Mouse (Mus musculus) heart, adult 8-10 months (tissue): ENCODE measurements around the gene Slco4a1. TPM values are rescaled to one million over a fixed set of nuclear protein-coding genes. Genes with fewer than 3 reads are reported as not detected.

Source experiments
- DNase-seq: peaks from one replicate; pipeline ENCODE4 v3.0.0; 2022; ENCODE audit warnings: low spot score
- total RNA-seq, 4 experiments: library from RNA; stranded (reverse); gene quantifications; 2 replicates each; pipeline ENCODE4 v1.2.4; 2022

Slco4a1 gene
- under 1 TPM in 2 of 4 experiments, not detected in 2; 0.09 to 0.34 TPM for total RNA-seq

- peak; percentile 31 for DNase-seq
Measured at GRCm38 (mm10) chr2:180455723-180456698, at the start of gene Slco4a1. TSS of gene Slco4a1 (plus strand) at chr2:180456245.

- DNase-seq = no peak
Measured at GRCm38 (mm10) chr2:180408410-180408809, 47.6 kb upstream of the Slco4a1 start.

GRCm38 (mm10) chr2:180410432-180410831 lies 45.6 kb upstream of the Slco4a1 start:
- no peak for DNase-seq

DNA sequence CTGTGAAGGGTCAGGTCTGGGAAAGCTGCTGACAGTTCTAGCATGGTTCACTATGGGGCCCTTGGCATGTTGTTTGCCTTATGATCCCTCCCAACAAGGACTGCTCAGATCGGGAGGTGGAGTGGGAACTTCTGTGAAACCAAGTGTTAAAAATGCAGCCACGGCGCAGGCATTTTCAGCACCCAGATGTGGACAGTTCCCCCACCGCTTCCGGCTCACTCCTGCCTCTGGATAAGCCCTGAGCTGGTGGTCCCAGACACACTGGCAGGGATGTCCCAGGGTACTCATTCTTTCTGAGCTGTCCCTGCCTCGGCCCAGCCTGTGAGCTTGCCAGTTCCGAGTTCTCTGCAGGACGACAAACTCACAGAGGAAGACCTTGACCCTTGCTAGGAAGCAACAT lies 45.0 kb upstream of the Slco4a1 start:
- DNase-seq = no peak

GRCm38 (mm10) chr2:180415627-180416026 lies 40.4 kb upstream of the Slco4a1 start:
- no peak for DNase-seq

DNA sequence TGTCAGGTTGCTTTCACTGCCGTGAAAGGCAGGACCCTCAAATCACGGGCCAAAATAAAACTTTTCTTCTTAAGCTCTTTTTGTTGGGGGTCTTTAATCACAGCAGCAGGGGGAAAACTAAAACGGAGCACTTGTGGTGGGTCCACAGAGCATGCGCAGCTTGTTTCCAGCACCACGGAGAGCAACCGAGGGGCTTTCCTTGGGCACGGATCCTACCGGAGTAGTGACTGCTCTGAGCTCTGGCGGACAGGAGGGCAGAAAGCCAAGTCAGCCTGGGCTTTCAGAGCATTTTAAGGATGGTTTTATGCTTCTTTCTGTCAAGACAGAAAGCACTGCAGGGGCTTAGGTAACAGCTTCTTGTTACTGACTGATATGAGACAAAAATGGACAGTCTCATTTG lies 38.3 kb upstream of the Slco4a1 start:
- no peak for DNase-seq

GRCm38 (mm10) chr2:180420641-180421040 lies 35.4 kb upstream of the Slco4a1 start:
- DNase-seq = no peak

DNA sequence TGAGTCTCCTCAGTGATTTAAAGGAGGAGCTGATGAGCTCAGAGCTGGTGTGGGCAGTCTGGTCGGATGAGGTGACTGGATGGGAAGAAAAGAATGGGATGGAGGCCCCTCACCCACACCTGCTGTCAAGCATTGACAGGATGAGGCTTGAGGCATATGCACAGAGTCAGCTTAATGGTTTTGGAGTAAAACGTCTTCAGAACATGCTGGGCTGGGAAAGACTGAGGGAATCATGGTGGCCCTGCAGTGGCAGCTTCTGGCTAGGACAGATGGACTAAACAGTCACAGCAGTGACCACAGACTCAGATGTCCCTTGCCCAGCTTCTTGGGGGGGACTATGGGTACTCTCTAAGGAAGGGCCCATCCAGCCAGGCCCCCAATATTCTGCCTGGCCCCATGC lies 30.9 kb upstream of the Slco4a1 start:
- no peak for DNase-seq

DNA sequence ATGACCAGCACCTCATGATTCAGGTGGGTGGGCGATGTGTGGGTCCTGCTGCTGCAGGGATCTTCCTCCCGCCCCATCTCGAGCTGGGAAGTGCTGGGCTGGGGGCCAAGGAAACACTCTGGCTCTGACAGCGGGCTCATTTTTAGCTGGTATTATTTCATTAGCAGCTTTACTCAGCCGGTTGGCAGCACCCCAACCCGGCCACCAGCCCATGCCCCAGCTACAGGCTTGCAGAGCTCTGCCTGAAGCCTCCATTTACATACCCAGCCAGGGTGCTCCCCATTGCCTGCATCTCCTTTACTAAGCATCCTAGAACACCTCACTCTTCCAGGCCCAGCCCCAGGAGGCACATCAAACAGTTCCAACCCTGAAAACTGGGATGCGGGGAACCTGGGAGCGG lies 29.0 kb upstream of the Slco4a1 start:
- no peak for DNase-seq

DNA sequence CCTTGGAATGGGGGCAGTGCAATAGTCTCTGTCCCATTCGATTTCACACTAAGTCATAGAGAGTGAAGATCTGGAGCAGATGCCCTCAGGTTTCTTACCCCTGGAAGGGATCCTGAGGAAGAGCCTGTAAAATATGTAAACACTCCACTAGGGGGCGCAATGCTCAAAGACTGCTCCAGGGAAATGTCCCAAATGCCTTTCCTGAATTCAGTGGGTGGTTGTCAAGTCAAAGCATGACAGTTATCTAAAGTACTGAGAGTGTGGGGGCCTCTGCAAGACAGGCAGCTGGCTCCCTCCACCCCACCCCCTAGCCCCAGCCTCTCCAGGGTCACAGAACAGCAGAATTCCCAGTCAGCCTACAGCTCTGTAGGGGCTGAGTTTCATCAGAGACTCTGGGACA lies 27.7 kb upstream of the Slco4a1 start:
- no peak for DNase-seq

GRCm38 (mm10) chr2:180430648-180431047 lies 25.4 kb upstream of the Slco4a1 start:
- no peak for DNase-seq

DNA sequence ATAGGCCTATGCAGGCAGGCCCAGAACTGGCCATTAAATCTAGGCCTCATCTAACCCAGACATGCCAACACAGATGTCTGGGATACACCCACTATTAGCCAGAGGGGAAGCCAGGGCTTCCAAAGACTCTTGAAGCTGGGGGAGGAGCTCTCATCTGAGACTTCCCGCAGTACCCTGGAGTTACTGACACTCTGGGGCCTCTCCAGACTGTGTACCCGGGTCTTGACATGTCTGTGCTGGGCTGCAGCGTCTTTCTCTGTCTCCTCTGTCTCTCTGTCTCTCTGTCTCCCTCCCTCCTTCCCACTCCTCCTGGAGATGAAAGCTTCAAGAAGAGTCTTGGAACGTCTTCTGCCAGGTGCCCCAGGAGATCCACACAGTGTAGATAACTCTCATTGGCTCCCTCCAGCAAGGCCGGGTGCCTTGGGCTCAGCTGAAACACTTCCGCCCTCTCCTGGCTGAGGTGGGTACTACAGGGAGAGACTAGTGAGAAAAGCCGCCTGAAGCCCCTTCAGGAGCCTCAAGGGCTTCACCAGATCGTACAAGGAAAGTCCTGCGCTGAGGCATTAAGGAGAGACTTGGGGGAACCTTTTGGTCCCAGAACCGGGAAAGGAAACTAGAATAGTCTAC lies 23.9 kb upstream of the Slco4a1 start:
- peak; percentile 41 for DNase-seq

- DNase-seq = no peak
Measured at GRCm38 (mm10) chr2:180432751-180433150, 23.3 kb upstream of the Slco4a1 start.

GRCm38 (mm10) chr2:180433350-180433749 lies 22.7 kb upstream of the Slco4a1 start:
- DNase-seq = no peak

- DNase-seq = no peak
Measured at GRCm38 (mm10) chr2:180435341-180435926, 20.6 kb upstream of the Slco4a1 start.

GRCm38 (mm10) chr2:180437149-180437864 lies 18.7 kb upstream of the Slco4a1 start:
- no peak for DNase-seq

GRCm38 (mm10) chr2:180439791-180440190 lies 16.3 kb upstream of the Slco4a1 start:
- DNase-seq = no peak

- DNase-seq = no peak
Measured at GRCm38 (mm10) chr2:180440596-180441332, 15.3 kb upstream of the Slco4a1 start.

DNA sequence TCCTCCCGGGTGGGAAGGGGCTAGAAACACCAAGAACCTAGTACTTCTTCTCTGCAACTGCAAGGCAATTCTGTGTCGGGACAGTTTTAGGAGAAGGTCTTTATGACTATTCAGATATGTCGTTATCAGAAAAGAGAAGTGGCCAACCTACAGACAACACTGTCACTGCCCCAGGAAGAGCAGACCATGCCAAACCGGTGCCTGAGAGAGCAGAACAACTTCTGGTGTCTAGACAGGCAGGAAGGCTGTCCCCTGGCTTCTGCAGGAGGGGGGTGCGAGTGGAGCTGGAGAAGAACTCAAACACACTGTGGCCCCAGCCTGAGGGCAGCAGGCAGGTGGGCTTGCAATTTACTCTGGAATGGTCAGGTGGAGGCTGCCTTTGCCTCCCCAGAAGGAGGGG lies 14.0 kb upstream of the Slco4a1 start:
- no peak for DNase-seq

GRCm38 (mm10) chr2:180443861-180444260 lies 12.2 kb upstream of the Slco4a1 start:
- DNase-seq = no peak
